Mouse (Mus musculus): ENCODE data around the gene Arhgap24.

DNA sequence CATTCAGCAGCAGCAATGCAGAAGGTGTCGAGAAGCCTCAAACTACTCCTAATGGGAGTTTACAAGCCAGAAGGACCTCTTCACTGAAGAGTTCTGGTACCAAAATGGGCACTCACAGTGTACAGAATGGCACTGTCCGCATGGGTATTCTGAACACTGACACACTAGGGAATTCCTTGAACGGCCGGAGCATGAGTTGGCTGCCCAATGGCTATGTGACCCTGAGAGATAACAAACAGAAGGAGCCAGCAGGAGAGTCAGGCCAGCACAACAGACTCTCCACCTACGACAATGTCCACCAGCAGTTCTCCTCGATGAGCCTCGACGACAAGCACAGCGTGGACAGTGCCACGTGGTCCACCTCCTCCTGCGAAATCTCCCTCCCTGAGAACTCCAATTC is 411.0 kb downstream of the Arhgap24 start:
- TF ChIP-seq CTCF (IDR thresholded peaks at IDR 0.05; ENCODE audit: low read depth) (no peak), EP300 (IDR thresholded peaks at IDR 0.05; ENCODE audit: low read depth) (no peak)

All from liver, postnatal 0 days (tissue).